Comparison of ENCODE assay signal across 8 mouse cellular contexts in genomic region chr17:4993497-4993839, GRCm38 (mm10). TPM values are rescaled to one million over a fixed set of nuclear protein-coding genes. Genes with fewer than 3 reads are reported as not detected.
DNase-seq lines count a peak whose midpoint lies in the region; ATAC-seq and TF ChIP-seq lines count a peak whose summit lies in the region.

No protein-coding gene starts in this region.

- no peaks in the 10 kb centered on the region for H3K36me3 ChIP-seq in heart, postnatal 0 days (replicated peaks; ENCODE audit: control insufficient read depth, insufficient read depth, low read length)
- H3K36me3 ChIP-seq in hindbrain, embryonic 13.5 days: no peaks in the 10 kb centered on the region
- no peaks in the 10 kb centered on the region for H3K36me3 ChIP-seq in midbrain, embryonic 13.5 days

- H3K4me2 ChIP-seq in heart, postnatal 0 days (ENCODE audit: low read depth, low read length): peak overlapping the region; percentile 88
- peak overlapping the region; percentile 69 for H3K4me2 ChIP-seq in hindbrain, embryonic 13.5 days
- peak overlapping the region; percentile 70 for H3K4me2 ChIP-seq in midbrain, embryonic 13.5 days (replicated peaks)

- DNase-seq in heart, postnatal 0 days (ENCODE audit: low spot score): peak; percentile 48
- DNase-seq in heart, adult 8-10 months (ENCODE audit: low spot score): no peak
- DNase-seq in cerebellum, adult 18-20 months: no peak
- no peak for DNase-seq in right cerebral cortex, postnatal 10 days (ENCODE audit: low spot score in 2 of 2)
- DNase-seq in adrenal gland, adult 2 months: no peak

- no peak for TF ChIP-seq EP300 in heart, postnatal 0 days (IDR thresholded peaks at IDR 0.05; ENCODE audit: low read depth)

- H3K4me1 ChIP-seq in heart, postnatal 0 days (ENCODE audit: control insufficient read depth, insufficient read depth): 0 out of 2 replicates have a peak, but pooled peaks cover 8% of the 10 kb centered on the region
- no peaks in the 10 kb centered on the region for H3K4me1 ChIP-seq in bone marrow, adult 2 months (ENCODE audit: control insufficient read depth, insufficient read depth, low read length)
- peaks cover 30% of the 10 kb centered on the region for H3K4me1 ChIP-seq in hindbrain, embryonic 13.5 days (replicated peaks)
- peaks cover 37% of the 10 kb centered on the region for H3K4me1 ChIP-seq in midbrain, embryonic 13.5 days (replicated peaks)

- peak overlapping the region; percentile 98 for H3K27ac ChIP-seq in heart, postnatal 0 days (ENCODE audit: low read depth)
- H3K27ac ChIP-seq in bone marrow, adult 2 months (ENCODE audit: control insufficient read depth, insufficient read depth, low read depth, low read length, poor library complexity): peak overlapping the region; percentile 99
- peak overlapping the region; percentile 100 for H3K27ac ChIP-seq in hindbrain, embryonic 13.5 days
- H3K27ac ChIP-seq in midbrain, embryonic 13.5 days: peak overlapping the region; percentile 100

- H3K4me3 ChIP-seq in heart, postnatal 0 days (ENCODE audit: low read depth, low read length): peak overlapping the region; percentile 88
- peak overlapping the region; percentile 81 for H3K4me3 ChIP-seq in bone marrow, adult 2 months (replicated peaks; ENCODE audit: control insufficient read depth, low read depth, low read length)
- peak overlapping the region; percentile 85 for H3K4me3 ChIP-seq in hindbrain, embryonic 13.5 days
- H3K4me3 ChIP-seq in midbrain, embryonic 13.5 days (replicated peaks): peak overlapping the region; percentile 92

- no peak for ATAC-seq in heart, postnatal 0 days (ENCODE audit: insufficient read depth, low read depth)
- no peak for ATAC-seq in hindbrain, embryonic 13.5 days (ENCODE audit: low FRiP score)
- no peak for ATAC-seq in midbrain, embryonic 13.5 days

- peak overlapping the region; percentile 99 for H3K9ac ChIP-seq in heart, postnatal 0 days (replicated peaks; ENCODE audit: low read depth, low read length)
- H3K9ac ChIP-seq in hindbrain, embryonic 13.5 days: peak overlapping the region; percentile 100
- peak overlapping the region; percentile 100 for H3K9ac ChIP-seq in midbrain, embryonic 13.5 days (replicated peaks)

- TF ChIP-seq POLR2A in bone marrow, adult 2 months (IDR thresholded peaks at IDR 0.05; ENCODE audit: borderline replicate concordance, control insufficient read depth, low read depth, low read length): no peak

- H3K9me3 ChIP-seq in heart, postnatal 0 days (replicated peaks; ENCODE audit: control insufficient read depth, low read length): no peaks in the 10 kb centered on the region
- H3K9me3 ChIP-seq in hindbrain, embryonic 13.5 days: no peaks in the 10 kb centered on the region
- H3K9me3 ChIP-seq in midbrain, embryonic 13.5 days: no peaks in the 10 kb centered on the region

- no peaks in the 10 kb centered on the region for H3K27me3 ChIP-seq in heart, postnatal 0 days (ENCODE audit: control insufficient read depth, insufficient read depth, low read length)
- no peaks in the 10 kb centered on the region for H3K27me3 ChIP-seq in hindbrain, embryonic 13.5 days
- peaks cover 13% of the 10 kb centered on the region for H3K27me3 ChIP-seq in midbrain, embryonic 13.5 days

- whole genome bisulfite sequencing in heart, postnatal 0 days: 16% methylated on average over 9 of the region's 9 CpGs
- WGBS in bone marrow, adult 2 months: 6% methylated on average over 9 of the region's 9 CpGs
- WGBS in hindbrain, embryonic 13.5 days: 8% methylated on average over 9 of the region's 9 CpGs
- WGBS in midbrain, embryonic 13.5 days: 12% methylated on average over 9 of the region's 9 CpGs

- TF ChIP-seq CTCF in heart, postnatal 0 days (IDR thresholded peaks at IDR 0.05; ENCODE audit: low read depth): no peak
- TF ChIP-seq CTCF in bone marrow, adult 2 months (IDR thresholded peaks at IDR 0.05; ENCODE audit: control insufficient read depth, insufficient read depth, low read length): no peak

RNA-seq across cellular contexts. Expression of gene Arid1b, which starts 0.7 kb away (rescaled TPM):
- total RNA-seq in heart, postnatal 0 days (2014; rRNA removed; ENCODE audit: low replicate concordance): 26.8 and 27.3 TPM in 2 replicates
- 4.1 and 4.4 TPM in 2 replicates for polyA plus RNA-seq in heart, postnatal 0 days (2015; fragmentation: Nextera tagmentation; extraction: Ambion mirVana)
- 10 to 100 TPM; 25.0 to 27.2 (median 26.2) TPM for total RNA-seq in heart, adult 8-10 months (2022)
- polyA plus RNA-seq in bone marrow, adult 2 months (2011; ENCODE audit: insufficient read depth, insufficient read length, low replicate concordance, missing spikeins): 8.9 and 12.5 TPM in 2 replicates
- 14.8 and 16.1 TPM in 2 replicates for polyA plus RNA-seq in hindbrain, embryonic 13.5 days (2015; fragmentation: Nextera tagmentation; extraction: Ambion mirVana)
- 14.0 and 14.8 TPM in 2 replicates for polyA plus RNA-seq in midbrain, embryonic 13.5 days (2015; fragmentation: Nextera tagmentation; extraction: Ambion mirVana)
- total RNA-seq in adrenal gland, adult 2 months (2021): 10 to 100 TPM; 52.1 to 83.8 TPM
- polyA plus RNA-seq in adrenal gland, adult 2 months (2012; rRNA removed): 130 and 174 TPM in 2 replicates
